Mouse (Mus musculus) limb, embryonic 10.5 days (tissue): ENCODE data around the gene Aldh1l1. TPM values are rescaled to one million over a fixed set of nuclear protein-coding genes. Genes with fewer than 3 reads are reported as not detected.

Experiments used
- DNase-seq: peaks from one replicate; pipeline ENCODE4 v3.0.0-alpha.2; 2017; ENCODE audit warnings: low spot score
- H3K27ac ChIP-seq: fragments of 300-500 bp; sonication (generic); 2 replicates; pipeline ENCODE4 v1.5.1; 2016; ENCODE audit warnings: mild to moderate bottlenecking
- H3K27me3 ChIP-seq: fragments of 300-500 bp; sonication (generic); 2 replicates; pipeline ENCODE4 v1.6.1; 2016; ENCODE audit warnings: low read depth, mild to moderate bottlenecking; ENCODE audit not compliant: poor library complexity, severe bottlenecking
- H3K36me3 ChIP-seq: fragments of 300-500 bp; sonication (generic); 2 replicates; pipeline ENCODE4 v1.6.1; 2016; ENCODE audit warnings: mild to moderate bottlenecking, moderate library complexity
- H3K4me1 ChIP-seq: fragments of 300-500 bp; sonication (generic); 2 replicates; pipeline ENCODE4 v1.6.1; 2016
- H3K4me3 ChIP-seq: fragments of 300-500 bp; sonication (generic); 2 replicates; pipeline ENCODE4 v1.5.1; 2016; ENCODE audit warnings: mild to moderate bottlenecking, moderate library complexity
- H3K9me3 ChIP-seq: fragments of 300-500 bp; sonication (generic); replicated peaks from 2 replicates; pipeline ENCODE4 v1.6.1; 2016; ENCODE audit warnings: mild to moderate bottlenecking
- WGBS: fragments of 180-500 bp; shearing (Covaris S2); methylation state at CpG from one replicate; pipeline ENCODE4 v1.1.7; 2016; 5-methylcytosine and 5-hydroxymethylcytosine counted together
- polyA plus RNA-seq: library from polyadenylated mRNA; unstranded; fragments of >200 nt; fragmentation: Nextera tagmentation; extraction: Ambion mirVana; gene quantifications from 2 replicates; pipeline ENCODE4 v1.2.1, GENCODE M21; 2016

Gene Aldh1l1
- polyA plus RNA-seq, 1 experiment from 2014 or later, result 1.6 TPM

- Histone ChIP-seq H3K27me3 (no peaks in the 10 kb centered on the region), H3K4me3 (no peak overlapping the region), H3K4me1 (peaks cover 27% of the 10 kb centered on the region), H3K36me3 (no peaks in the 10 kb centered on the region), H3K27ac (no peak overlapping the region), H3K9me3 (no peaks in the 10 kb centered on the region)
- WGBS, result 95% methylated on average over 3 of the region's 3 CpGs
- DNase-seq, result no peak
Observed at GRCm38 (mm10) chr6:90474361-90474750, 11.9 kb upstream of the Aldh1l1 start.

- no peaks in the 10 kb centered on the region for H3K9me3 ChIP-seq
- peaks cover 27% of the 10 kb centered on the region for H3K4me1 ChIP-seq
- no peaks in the 10 kb centered on the region for H3K36me3 ChIP-seq
- 70% methylated on average over 4 of the region's 4 CpGs for whole genome bisulfite sequencing
- DNase-seq, result no peak
- H3K27me3 ChIP-seq, result no peaks in the 10 kb centered on the region
- H3K4me3 ChIP-seq, result no peak overlapping the region
- H3K27ac ChIP-seq, result no peak overlapping the region
Observed at GRCm38 (mm10) chr6:90475176-90475853, 10.9 kb upstream of the Aldh1l1 start.

DNA sequence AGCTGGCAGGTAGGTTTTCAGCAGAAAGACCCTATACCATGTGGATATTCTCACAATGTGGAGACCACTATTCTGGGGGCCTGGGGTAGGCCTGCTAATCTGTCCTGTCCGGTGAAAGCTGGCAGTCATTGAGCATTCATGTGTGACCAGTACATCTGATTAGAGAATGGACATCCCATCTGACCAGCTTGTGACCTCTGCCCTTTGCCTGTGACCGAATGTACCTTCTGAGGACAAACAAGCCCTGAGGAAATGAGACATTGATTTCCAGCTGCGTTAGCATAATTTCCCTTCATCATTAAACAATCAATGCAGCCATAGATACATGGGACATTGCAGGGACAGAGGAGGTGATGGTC is 10.4 kb upstream of the Aldh1l1 start:
- H3K27me3 ChIP-seq, result no peaks in the 10 kb centered on the region
- no peaks in the 10 kb centered on the region for H3K9me3 ChIP-seq
- no peak for DNase-seq
- no peak overlapping the region for H3K27ac ChIP-seq
- peaks cover 25% of the 10 kb centered on the region for H3K4me1 ChIP-seq
- H3K36me3 ChIP-seq, result no peaks in the 10 kb centered on the region
- no peak overlapping the region for H3K4me3 ChIP-seq
- 78% methylated on average over 3 of the region's 3 CpGs for WGBS

GRCm38 (mm10) chr6:90476941-90477518 is 9.2 kb upstream of the Aldh1l1 start:
- Histone ChIP-seq H3K27ac (no peak overlapping the region), H3K4me1 (peaks cover 13% of the 10 kb centered on the region), H3K9me3 (no peaks in the 10 kb centered on the region), H3K36me3 (no peaks in the 10 kb centered on the region), H3K27me3 (no peaks in the 10 kb centered on the region), H3K4me3 (no peak overlapping the region)
- 60% methylated on average over 14 of the region's 14 CpGs for WGBS
- no peak for DNase-seq

DNA sequence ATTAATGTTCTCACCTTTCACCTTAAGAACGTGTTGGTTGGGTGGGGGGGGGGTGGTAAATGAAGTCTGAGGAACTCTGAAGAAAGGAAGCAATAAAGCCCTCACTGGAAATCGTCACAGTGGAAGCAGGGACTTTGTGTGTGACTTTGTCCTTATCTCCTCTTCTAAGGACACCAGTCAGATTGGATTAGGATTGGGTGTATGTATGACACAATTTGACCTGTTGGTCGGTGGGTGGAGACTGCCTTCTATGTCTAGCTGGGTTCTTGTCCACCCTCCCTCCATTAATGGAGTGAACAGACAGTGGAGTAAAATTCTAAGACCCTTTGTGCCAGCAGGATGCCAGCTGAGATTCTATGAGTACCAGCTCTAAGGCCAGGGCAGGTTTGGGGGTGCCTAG is 2.0 kb upstream of the Aldh1l1 start:
- Histone ChIP-seq H3K9me3 (no peaks in the 10 kb centered on the region), H3K4me1 (peaks cover 3% of the 10 kb centered on the region; the same call in 1 of the 2 replicates), H3K27me3 (no peaks in the 10 kb centered on the region), H3K36me3 (no peaks in the 10 kb centered on the region), H3K27ac (no peak overlapping the region), H3K4me3 (no peak overlapping the region)
- DNase-seq, result no peak
- WGBS, result 56% methylated on average over 3 of the region's 3 CpGs

GRCm38 (mm10) chr6:90484876-90485275 is 1.4 kb upstream of the Aldh1l1 start:
- no peaks in the 10 kb centered on the region for H3K9me3 ChIP-seq
- H3K36me3 ChIP-seq, result no peaks in the 10 kb centered on the region
- WGBS, result 90% methylated on average over 5 of the region's 5 CpGs
- no peak for DNase-seq
- H3K4me3 ChIP-seq, result no peak overlapping the region
- H3K4me1 ChIP-seq, result peaks cover 3% of the 10 kb centered on the region; the same call in 1 of the 2 replicates
- no peak overlapping the region for H3K27ac ChIP-seq
- H3K27me3 ChIP-seq, result no peaks in the 10 kb centered on the region

GRCm38 (mm10) chr6:90487531-90487930 is 1.3 kb downstream of the Aldh1l1 start:
- 93% methylated on average over 1 of the region's 1 CpGs for WGBS
- Histone ChIP-seq H3K4me3 (no peak overlapping the region), H3K4me1 (peaks cover 3% of the 10 kb centered on the region; the same call in 1 of the 2 replicates), H3K27ac (no peak overlapping the region), H3K27me3 (no peaks in the 10 kb centered on the region), H3K9me3 (no peaks in the 10 kb centered on the region), H3K36me3 (no peaks in the 10 kb centered on the region)
- DNase-seq, result no peak

- Histone ChIP-seq H3K36me3 (no peaks in the 10 kb centered on the region), H3K4me3 (no peak overlapping the region), H3K27me3 (no peaks in the 10 kb centered on the region), H3K9me3 (no peaks in the 10 kb centered on the region), H3K4me1 (peaks cover 3% of the 10 kb centered on the region; the same call in 1 of the 2 replicates), H3K27ac (no peak overlapping the region)
- 91% methylated on average over 3 of the region's 3 CpGs for WGBS
- no peak for DNase-seq
Observed at GRCm38 (mm10) chr6:90489532-90489931, 3.3 kb downstream of the Aldh1l1 start.

GRCm38 (mm10) chr6:90490976-90491375 is 4.7 kb downstream of the Aldh1l1 start:
- Histone ChIP-seq H3K27ac (no peak overlapping the region), H3K9me3 (no peaks in the 10 kb centered on the region), H3K4me3 (no peak overlapping the region), H3K27me3 (no peaks in the 10 kb centered on the region), H3K36me3 (no peaks in the 10 kb centered on the region), H3K4me1 (peaks cover 8% of the 10 kb centered on the region; the same call in 1 of the 2 replicates)
- no peak for DNase-seq
- 91% methylated on average over 2 of the region's 2 CpGs for WGBS

DNA sequence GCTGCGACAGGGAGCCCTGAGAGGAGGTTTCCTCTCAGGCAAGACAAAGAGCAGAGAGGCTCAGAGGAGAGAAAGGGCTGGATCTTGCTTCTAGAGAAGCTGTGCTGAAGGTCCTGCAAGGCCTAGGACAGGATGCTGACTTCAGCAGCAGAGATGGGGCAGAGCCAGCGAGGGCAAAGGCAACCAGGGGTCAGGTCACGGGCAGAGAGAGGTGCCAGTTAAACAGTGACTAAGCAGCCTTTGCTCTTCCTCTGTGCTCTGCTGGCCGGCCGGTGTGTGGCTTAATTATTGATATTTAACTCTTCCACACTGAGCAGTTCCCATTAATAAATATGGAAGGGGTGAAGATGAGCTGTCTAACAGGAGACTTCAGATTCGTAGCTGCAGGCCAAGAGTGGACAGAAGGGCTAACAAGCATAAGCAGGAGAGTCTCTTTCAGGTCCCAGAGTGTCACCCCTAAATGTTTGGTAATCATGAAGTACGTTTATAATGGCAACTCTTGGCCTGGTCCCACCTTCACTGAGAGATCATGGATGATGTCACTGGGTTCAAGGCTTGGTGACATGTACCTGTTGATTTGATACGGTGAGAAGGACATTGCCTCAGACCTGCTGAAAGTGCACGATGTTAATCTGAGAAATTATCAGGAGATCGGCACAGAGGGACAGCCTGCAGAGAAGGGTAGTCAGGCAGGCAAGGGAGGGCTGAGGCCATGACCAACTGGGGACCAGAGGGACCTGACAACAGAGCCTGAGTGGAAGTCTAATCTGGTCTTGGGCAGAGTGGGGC is 5.9 kb downstream of the Aldh1l1 start:
- 86% methylated on average over 10 of the region's 10 CpGs for WGBS
- Histone ChIP-seq H3K4me1 (peaks cover 5% of the 10 kb centered on the region; the same call in 1 of the 2 replicates), H3K4me3 (no peak overlapping the region), H3K27ac (no peak overlapping the region), H3K36me3 (no peaks in the 10 kb centered on the region), H3K9me3 (no peaks in the 10 kb centered on the region), H3K27me3 (no peaks in the 10 kb centered on the region)
- DNase-seq, result no peak

DNA sequence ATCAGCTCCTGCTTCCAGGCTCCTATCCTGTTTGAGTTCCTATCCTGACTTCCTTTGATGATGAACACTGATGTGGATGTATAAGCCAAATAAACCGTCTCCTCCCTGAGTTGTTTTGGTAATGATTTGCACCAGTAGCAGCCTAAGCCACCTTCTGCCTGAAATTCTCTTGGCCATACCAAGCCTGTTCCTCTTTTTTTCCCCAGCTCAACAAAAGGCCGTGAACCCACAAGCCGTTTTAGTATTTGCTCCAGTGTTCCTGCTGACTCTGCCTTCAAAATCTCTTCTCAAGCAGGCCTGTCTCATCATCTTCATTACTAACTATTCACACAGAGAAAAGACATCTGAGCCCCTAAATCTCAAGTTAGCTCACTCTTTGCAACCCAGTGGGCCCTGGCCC is 7.9 kb downstream of the Aldh1l1 start:
- no peak for DNase-seq
- H3K9me3 ChIP-seq, result no peaks in the 10 kb centered on the region
- no peaks in the 10 kb centered on the region for H3K27me3 ChIP-seq
- no peaks in the 10 kb centered on the region for H3K36me3 ChIP-seq
- WGBS, result 82% methylated on average over 3 of the region's 3 CpGs
- H3K4me3 ChIP-seq, result no peak overlapping the region
- H3K4me1 ChIP-seq, result peaks cover 5% of the 10 kb centered on the region; the same call in 1 of the 2 replicates
- H3K27ac ChIP-seq, result no peak overlapping the region

- WGBS, result 83% methylated on average over 3 of the region's 3 CpGs
- peaks cover 5% of the 10 kb centered on the region; the same call in 1 of the 2 replicates for H3K4me1 ChIP-seq
- DNase-seq, result no peak
- H3K27me3 ChIP-seq, result no peaks in the 10 kb centered on the region
- H3K36me3 ChIP-seq, result no peaks in the 10 kb centered on the region
- H3K4me3 ChIP-seq, result no peak overlapping the region
- no peaks in the 10 kb centered on the region for H3K9me3 ChIP-seq
- H3K27ac ChIP-seq, result no peak overlapping the region
Observed at GRCm38 (mm10) chr6:90494566-90494965, 8.3 kb downstream of the Aldh1l1 start.

GRCm38 (mm10) chr6:90495282-90495912 is 9.2 kb downstream of the Aldh1l1 start:
- H3K4me1 ChIP-seq, result peaks cover 5% of the 10 kb centered on the region; the same call in 1 of the 2 replicates
- WGBS, result 50% methylated on average over 6 of the region's 7 CpGs
- no peak for DNase-seq
- H3K9me3 ChIP-seq, result no peaks in the 10 kb centered on the region
- H3K27ac ChIP-seq, result no peak overlapping the region
- H3K4me3 ChIP-seq, result no peak overlapping the region
- H3K27me3 ChIP-seq, result no peaks in the 10 kb centered on the region
- no peaks in the 10 kb centered on the region for H3K36me3 ChIP-seq
